Mouse (Mus musculus) right cerebral cortex, postnatal 36 days (tissue): ENCODE data around the gene Acat2.
"Not testable (repeated sequence)": the region's sequence is repeated elsewhere in the genome, so short reads cannot be mapped to it uniquely, and the experiment has no call there.

ENCODE experiments used
- DNase-seq, 2 experiments: peaks; one replicate each; pipeline ENCODE4 v3.0.0; 2022; ENCODE audit warnings: low spot score in 2 of 2, mixed read lengths in 1 of 2

The Acat2 gene

GRCm38 (mm10) chr17:12959377-12959776, 1.2 kb downstream of the Acat2 start:
- DNase-seq: not testable (repeated sequence)

- no peak for DNase-seq
Observed at GRCm38 (mm10) chr17:12956664-12957063, 3.9 kb downstream of the Acat2 start.

DNA sequence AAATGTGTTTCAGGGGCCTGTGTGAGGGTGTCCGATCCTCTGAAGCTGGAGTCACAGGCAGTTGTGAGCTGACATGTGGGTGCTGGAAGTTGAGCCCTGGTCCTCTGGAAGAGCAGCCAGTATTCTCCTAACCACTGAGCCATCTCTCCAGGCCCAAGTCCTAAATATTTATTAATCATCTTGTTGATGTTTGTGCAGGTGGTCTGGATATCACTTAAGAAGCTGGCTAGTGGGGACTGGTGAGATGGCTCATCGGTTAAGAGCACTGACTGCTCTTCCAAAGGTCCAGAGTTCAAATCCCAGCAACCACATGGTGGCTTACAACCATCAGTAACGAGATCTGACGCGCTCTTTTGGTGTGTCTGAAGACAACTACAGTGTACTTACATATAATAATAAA, 10.9 kb downstream of the Acat2 start:
- DNase-seq: no peak

- DNase-seq: no peak
Observed at GRCm38 (mm10) chr17:12942459-12943162, 17.9 kb downstream of the Acat2 start.

- no peak for DNase-seq
Observed at GRCm38 (mm10) chr17:12941543-12942260, 18.8 kb downstream of the Acat2 start.

- no peak for DNase-seq
Observed at GRCm38 (mm10) chr17:12940151-12940805, 20.3 kb downstream of the Acat2 start, which contains the start of gene Acat3. Acat3 (minus strand) TSS chr17:12940600.

DNA sequence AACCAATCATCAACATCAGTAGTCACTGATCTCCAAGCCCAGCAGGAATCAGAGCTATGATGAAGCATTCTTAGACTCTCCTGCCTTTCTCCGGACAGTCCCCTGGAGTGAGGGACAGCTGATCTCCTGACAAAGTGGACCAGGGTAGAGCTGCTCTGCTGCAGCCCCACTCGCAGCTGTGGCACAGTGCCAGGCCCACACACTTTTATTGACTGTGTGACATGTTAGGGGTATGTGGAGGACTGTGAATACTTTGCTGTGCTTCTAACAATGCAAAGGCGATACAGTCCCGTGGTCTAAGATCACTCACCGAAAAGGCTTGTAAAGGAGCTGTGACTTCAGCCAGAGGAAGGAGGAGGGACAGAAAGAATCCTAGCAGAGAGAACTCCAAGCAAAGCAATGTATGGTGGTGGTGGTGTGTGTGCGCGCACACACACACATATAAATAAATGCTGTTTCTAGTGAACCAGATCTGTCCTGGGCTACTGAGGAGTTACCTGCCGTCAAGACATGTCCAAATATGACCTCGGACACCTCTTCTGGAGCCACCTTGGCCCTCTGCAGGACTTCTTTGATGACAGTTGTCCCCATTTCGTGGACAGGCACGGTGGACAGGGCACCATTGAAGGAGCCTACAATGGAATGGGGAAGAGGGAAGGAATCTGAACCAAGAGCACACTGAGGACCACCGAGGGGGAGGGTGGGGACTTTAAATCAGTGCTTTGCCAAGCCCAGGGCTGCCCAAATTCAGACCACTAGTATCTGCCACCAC, 21.0 kb downstream of the Acat2 start:
- not testable (repeated sequence) for DNase-seq

- DNase-seq: no peak
Observed at GRCm38 (mm10) chr17:12938077-12938476, 22.5 kb downstream of the Acat2 start.

DNA sequence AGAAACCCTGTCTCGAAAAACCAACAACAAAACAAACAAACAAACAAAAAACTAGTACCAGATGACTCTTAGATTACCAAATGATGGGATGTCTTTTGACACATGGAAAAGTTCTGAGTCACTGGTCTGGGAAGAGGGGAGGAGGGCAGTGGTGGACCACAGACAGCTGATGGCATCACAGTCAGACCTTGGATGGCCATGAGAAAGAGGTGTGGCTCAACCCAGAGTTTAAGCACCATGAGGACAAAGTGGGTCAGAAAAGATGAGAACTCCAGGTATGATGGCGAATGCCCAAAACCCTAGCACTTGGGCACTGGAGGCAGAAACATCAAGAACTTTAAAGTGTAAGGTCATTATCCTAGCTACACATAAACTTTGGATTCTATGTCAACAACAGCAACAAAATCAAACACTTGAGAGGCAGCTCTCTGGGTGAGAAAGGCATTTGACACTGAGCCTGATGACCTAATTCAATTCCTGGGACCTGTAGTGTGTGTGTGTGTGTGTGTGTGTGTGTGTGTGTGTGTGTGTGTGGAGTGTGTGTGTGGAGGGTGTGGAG, 23.1 kb downstream of the Acat2 start:
- no peak for DNase-seq

- DNase-seq: no peak
Observed at GRCm38 (mm10) chr17:12935719-12936118, 24.8 kb downstream of the Acat2 start.

GRCm38 (mm10) chr17:12931576-12931975, 29.0 kb downstream of the Acat2 start:
- DNase-seq: not testable (repeated sequence)

DNA sequence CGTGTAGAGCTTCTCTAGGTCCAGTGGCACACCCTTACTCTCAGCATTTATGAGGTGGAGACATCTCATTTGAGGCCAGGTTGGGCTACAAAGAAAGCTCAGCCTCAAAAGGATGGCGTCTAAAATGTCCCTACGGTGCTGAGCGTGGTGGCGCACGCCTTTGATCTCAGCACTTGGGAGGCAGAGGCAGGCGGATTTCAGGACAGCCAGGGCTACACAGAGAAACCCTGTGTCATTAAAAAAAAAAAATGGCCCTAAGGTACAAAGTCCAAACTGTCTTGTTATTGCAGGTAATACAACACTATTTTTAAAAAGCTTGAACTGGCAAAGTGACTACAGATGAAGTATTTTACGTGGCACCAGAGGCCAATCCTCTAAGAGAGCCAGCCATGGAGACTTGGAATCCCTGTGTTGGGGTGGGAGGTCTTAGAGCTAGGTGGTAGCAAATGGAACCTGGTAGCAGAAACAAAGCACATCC, 34.8 kb downstream of the Acat2 start:
- no peak for DNase-seq

DNA sequence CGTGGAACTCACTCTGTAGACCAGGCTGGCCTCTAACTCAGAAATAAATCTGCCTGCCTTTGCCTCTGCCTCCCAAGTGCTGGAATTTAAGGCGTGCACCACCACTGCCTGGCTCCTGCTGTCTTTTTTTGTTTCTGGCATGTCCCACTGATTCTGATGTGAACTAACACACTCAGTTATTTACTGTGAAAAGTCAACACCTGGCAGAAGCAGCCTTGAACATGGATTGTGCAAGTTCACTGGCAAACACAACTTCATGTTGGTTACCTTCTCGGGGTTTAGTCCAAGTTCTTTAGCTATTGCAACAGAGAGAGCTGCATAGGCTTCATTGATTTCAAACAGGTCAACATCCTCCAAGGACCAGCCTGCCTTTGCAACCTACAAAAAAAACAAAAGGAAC, 35.5 kb downstream of the Acat2 start:
- DNase-seq: no peak

GRCm38 (mm10) chr17:12921073-12921472, 39.5 kb downstream of the Acat2 start:
- no peak for DNase-seq

DNA sequence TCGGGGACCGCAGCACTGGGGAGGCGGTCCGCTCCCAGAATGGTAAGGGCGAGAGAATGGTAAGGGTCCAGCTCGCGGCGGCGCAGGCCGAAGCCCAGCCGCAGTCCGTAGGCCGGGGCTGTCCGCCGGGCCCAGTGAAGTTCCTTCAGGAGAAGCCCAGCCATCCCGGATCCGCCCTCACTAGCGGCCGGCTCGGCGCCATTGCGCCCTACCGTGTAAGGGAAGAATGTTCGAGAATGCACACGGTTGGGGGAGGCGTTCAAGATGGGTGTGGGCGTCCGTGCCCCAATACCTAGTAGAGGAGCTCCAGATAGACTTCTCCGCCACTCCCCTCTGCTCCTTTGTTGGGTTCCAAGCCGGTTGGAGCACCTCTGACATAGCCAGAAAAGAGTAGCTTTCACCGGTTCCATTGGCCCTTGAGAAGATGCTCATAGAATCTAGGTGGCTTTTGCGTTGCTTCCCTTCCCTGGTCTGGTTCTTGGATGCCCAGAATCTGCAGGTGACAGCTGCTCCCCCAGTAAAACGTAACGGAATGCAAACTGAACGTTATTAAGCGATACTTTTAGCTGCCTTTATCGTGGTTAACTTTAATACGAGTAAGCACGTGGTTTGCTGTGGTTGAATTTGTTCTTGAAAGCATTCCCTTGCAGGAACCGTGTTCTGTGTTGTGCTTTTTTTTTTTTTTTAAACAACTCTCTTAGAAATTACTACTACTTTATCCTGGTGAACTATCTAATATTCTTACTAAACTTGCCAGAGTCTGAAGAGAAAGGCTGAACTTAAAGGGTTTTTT, 43.8 kb downstream of the Acat2 start:
- peak in 1 of 2 experiments; percentile 34 for DNase-seq

DNA sequence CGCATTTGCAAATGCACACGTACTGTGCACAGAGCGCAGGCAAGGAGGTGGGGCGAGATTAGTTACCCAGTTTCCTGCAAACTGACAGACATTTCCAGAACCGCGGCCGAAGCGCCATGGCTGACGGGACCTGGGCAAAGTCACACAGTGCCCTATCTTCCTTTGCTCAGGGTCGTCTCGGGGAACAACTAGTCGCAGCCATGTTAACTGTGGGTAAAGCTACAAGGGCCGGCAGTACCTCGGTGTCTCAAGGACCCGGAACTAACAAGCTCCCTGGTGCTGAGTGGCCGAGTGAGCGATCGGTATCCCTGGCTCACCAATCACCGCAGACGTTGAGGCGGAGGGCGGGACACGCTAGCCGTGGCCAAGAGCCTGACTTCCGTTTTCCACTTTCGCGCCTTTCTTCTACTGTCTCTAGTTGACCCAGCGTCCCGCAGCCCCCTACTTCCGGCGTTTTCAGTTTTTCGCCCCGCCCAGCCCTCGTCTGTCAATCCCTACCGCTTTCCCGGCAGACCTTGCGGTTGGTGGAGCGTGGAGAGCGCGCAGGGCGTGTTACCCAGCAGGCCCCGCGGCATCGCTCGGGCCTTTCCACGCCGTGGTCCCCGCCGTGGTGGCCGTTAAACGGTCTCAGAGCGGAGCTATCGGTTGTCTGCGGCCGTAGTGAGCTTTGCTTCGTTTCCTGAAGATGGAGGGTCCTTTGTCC, 44.5 kb downstream of the Acat2 start, which contains the start of gene Mrpl18:
Gene Mrpl18 (minus strand): TSS at position 465 of the 703 bp plus-strand sequence.
- peak; percentile 99 to 100 for DNase-seq

- no peak for DNase-seq
Observed at GRCm38 (mm10) chr17:12915488-12915880, 45.1 kb downstream of the Acat2 start, which contains the start of gene Tcp1. Tcp1 (plus strand) TSS chr17:12915701.

DNA sequence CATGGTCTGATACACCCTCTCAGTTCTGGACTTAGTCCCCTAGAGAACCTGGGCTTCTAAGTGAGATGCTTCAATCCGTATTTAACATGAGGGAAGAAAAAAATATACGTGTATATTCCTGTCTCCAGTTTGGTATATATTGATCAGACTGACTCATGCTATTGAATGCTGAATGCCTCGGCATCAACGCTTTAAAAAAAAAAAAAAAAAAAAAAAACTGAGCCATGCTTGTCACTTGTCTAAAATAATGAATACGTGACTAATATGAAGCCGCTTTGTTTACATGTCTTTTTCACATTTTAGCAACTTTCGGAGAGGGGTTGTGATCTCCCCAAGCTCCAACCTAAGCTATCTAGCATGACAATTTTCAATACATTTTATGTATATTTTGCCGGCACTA, 50.2 kb downstream of the Acat2 start:
- DNase-seq: no peak

DNA sequence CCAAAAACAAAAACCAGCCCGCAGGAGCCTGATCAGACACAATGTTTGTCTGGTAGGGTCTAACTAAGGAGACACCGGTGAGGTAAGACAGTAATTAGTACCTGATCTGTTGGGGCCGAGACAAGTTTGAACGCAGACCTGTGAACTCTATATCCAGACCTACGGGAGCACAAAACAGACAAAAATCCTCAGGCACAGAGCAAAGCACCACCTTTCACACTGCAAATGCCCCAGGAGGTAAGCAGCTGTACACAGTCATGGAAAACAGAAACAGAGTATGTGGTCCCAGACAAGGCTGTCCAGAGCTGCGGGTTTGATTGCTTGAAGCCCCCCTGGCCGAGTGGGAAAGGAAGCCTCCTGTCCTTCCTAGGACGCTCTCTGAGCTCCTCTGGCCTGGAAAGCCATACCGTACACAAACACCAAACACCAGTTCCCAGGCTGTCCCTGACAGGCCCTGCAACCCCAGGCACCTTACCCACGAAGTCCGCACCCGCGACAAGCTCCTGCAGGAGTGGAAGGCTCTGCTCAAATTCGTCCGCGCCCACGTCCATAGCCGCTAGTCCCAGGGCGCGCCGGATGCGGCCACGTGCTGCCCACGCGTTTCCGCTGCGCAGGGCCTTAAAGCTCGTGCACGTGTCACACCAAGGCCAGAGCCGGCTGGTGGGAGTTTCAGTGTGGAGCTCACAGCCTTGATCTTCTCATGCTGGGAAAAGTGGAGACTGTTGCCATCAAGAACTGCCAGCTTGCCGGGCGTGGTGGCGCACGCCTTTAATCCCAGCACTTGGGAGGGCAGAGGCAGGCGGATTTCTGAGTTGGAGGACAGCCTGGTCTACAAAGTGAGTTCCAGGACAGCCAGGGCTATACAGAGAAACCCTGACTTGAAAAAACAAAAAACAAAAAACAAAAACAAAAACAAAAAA, 50.9 kb downstream of the Acat2 start, which contains the start of gene Pnldc1:
Gene Pnldc1 (minus strand): TSS at position 870 of the 920 bp plus-strand sequence.
- DNase-seq: no peak
